Mouse (Mus musculus) frontal cortex, postnatal 10 days (tissue): ENCODE measurements around the gene Hist1h4c.

Experiments used
- DNase-seq, 2 experiments: peaks; one replicate each; pipeline ENCODE4 v3.0.0; 2022; ENCODE audit warnings: low spot score in 2 of 2, mixed read lengths in 1 of 2

The Hist1h4c gene

DNA sequence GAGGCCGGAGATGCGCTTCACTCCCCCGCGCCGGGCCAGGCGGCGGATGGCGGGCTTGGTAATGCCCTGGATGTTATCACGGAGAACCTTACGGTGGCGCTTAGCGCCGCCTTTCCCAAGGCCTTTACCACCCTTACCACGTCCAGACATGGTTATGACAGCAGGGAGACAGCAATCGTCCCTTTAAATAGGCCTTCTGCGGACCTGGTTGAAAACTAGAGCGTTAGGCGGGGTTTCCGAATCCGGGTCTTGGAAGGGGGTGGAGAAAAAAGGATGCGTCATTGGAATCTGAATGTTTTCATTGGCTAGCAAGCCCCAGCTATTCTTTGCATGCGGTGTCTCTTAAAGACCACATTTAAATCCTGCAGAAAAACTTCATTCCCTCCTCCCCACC lies at the start of gene Hist1h4c:
Gene Hist1h4c (minus strand): TSS at position 155 of the 394 bp plus-strand sequence.
- DNase-seq = peak; percentile 95 to 98

DNA sequence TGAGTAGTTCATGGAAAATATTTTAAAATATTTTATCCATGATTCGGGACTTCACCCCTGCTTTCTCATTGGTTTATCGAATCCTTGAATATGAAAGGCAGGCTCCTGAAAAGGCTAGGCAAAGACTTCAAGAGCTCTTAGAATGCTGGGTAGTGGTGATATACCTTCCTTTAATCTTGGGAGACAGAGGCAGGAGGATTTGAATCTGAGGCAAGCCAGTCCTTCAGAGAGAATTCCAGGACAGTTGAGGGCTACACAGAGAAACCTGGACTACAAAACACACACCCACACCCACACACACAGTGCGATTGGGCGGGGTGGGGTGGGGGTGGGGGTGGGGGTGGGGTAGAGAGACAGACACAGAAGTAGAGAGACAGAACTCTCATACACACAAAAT lies 49.6 kb upstream of the Hist1h4c start:
- DNase-seq = no peak

- no peak for DNase-seq
Measured at GRCm38 (mm10) chr13:23747081-23747891, 49.0 kb upstream of the Hist1h4c start.

- DNase-seq = peak; percentile 71 to 77
Measured at GRCm38 (mm10) chr13:23746201-23747080, 48.2 kb upstream of the Hist1h4c start, which contains the start of gene Hist1h2bb. Gene Hist1h2bb, plus strand, starts transcription at chr13:23746734.

DNA sequence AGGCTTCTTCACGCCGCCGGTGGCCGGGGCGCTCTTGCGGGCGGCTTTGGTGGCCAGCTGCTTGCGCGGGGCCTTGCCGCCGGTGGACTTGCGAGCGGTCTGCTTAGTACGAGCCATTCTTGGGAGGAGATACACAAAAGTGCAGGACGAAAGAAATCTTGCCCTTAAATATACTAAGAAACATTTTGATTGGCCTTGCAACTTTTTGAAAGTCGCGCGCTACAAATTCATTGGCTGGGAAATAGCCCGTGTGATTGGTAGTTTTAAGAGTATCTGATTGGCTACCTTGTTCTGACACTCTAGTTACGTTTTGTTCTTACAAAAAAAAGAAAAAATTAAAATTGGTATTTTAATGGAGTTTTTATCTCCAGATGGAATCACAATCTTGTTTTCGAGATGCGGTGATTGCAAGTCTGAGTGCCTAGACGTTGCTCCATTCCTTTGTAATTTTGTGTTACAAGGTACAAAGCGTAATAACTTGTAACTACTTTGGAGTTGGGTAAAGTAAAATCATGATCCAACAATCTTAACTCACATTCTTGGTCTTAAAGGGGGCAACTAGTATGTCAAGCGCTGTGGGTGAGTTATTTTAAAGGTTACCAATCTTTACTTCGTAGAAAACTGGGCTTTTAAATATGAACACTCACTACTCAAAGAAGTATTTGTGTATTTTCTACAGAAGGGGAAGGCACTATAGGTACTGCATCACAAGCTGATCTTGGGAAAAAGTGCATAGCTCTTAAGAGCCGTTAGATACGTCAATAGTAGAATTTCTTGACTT lies 47.3 kb upstream of the Hist1h4c start, which contains the start of gene Hist1h3c:
Gene Hist1h3c (minus strand): TSS at position 222 of the 781 bp plus-strand sequence.
- peak; percentile 62 to 84 for DNase-seq

DNA sequence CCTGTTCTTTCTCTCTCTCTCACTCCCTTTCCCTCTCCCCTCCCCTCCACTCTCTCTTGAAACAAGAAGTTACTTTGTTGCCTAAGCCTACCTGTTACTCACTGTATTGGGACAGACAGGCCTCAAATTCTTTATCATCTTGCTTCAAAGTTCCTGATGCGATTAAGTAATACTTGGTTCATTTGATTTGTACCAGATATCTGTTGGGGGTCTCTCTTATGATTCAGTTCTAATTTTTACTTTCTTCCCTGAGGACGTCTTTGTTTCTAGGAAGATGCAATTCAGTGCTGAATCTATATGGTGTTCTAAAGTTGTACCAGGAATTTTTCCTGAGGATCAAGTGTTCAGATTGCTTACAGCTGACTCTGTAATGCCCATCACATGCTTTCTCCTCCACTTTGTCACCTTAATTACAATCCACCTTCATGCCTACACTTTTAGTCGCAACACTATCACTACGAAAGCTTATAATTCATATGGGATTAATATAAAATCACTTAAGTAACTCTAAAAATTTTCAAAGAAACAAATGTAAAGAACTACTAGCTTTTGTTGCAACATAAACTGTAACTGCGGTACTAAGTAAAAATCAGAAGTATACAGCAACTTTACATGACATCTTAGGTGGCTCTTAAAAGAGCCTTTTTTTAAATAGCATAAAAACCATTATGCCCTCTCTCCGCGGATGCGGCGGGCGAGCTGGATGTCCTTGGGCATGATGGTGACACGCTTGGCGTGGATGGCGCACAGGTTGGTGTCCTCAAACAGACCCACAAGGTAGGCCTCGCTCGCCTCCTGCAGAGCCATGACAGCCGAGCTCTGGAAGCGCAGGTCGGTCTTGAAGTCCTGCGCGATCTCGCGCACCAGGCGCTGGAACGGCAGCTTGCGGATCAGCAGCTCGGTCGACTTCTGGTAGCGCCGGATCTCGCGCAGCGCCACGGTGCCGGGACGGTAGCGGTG lies 46.4 kb upstream of the Hist1h4c start:
- DNase-seq = no peak

DNA sequence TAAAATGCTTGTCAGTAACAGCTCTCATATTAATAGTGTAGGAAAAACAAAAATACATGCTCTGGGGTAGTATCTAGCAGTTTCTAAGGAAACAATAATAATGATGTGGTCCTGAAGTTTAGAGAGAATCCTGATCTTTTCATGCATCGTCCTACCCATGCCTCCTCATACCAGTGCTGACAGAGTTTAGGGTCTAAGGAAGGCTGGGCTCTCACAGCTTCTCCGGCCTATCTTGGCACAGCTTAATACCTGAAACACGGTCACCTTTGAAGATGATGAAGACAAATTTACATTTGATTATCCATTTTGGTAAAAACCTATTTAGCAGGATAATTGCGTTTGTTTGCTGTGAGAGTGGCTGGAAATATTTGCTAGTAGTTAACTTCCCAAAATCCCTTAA lies 45.7 kb upstream of the Hist1h4c start:
- DNase-seq = no peak

- no peak for DNase-seq
Measured at GRCm38 (mm10) chr13:23743215-23743614, 45.0 kb upstream of the Hist1h4c start.

GRCm38 (mm10) chr13:23742007-23742406 lies 43.8 kb upstream of the Hist1h4c start:
- DNase-seq = no peak

GRCm38 (mm10) chr13:23740910-23741309 lies 42.7 kb upstream of the Hist1h4c start:
- no peak for DNase-seq

GRCm38 (mm10) chr13:23740256-23740840 lies 42.1 kb upstream of the Hist1h4c start:
- DNase-seq = no peak

DNA sequence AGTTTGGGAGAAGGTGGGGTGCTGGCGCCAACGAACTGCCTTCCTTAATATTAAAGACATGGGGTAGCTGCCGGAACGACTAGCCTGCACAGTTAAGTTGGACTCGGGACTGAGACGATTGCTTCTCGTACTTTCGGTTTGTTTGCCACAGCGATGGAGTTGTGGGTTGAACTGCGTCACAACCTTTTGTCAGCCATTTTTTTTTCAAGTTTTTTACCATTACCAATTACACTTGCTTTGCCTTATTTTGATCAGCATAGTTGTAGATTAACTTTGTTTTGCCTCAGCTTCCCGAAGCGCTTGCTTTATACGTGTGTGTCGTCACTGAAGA lies 41.6 kb upstream of the Hist1h4c start:
- DNase-seq = no peak

GRCm38 (mm10) chr13:23739069-23739921 lies 41.0 kb upstream of the Hist1h4c start:
- peak; percentile 89 to 91 for DNase-seq

- DNase-seq = peak; percentile 87 to 88
Measured at GRCm38 (mm10) chr13:23738677-23739068, 40.4 kb upstream of the Hist1h4c start, which contains the start of gene Hist1h1c. Gene Hist1h1c, plus strand, starts transcription at chr13:23738808.

GRCm38 (mm10) chr13:23738041-23738440 lies 39.8 kb upstream of the Hist1h4c start:
- no peak for DNase-seq

- no peak for DNase-seq
Measured at GRCm38 (mm10) chr13:23737091-23737490, 38.8 kb upstream of the Hist1h4c start.

- DNase-seq = no peak
Measured at GRCm38 (mm10) chr13:23732156-23732804, 34.0 kb upstream of the Hist1h4c start.

DNA sequence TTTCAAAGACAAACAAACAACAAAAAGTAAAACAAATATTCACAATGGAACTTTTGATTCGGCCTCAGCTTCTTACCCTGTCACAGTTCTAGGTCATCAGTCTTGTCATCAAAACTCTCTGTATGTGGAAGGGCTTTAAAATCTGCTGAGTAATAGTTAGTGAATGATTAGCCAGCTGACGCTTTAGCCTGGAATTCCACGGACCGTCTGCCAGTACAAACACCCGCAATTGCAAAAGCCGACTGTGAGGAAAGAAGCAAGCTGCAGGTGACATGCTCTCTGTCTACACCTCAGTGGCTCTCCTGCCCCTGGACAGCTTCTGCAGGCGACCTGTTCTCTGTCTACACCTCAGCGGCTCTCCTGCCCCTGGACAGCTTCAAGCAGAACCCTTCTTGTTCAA lies 32.2 kb upstream of the Hist1h4c start:
- no peak for DNase-seq

- no peak for DNase-seq
Measured at GRCm38 (mm10) chr13:23729706-23730105, 31.5 kb upstream of the Hist1h4c start.
